Mouse (Mus musculus): Measurements from ENCODE around the gene Tmem254c.
"Not testable (repeated sequence)": the region's sequence is repeated elsewhere in the genome, so short reads cannot be mapped to it uniquely, and the experiment has no call there.

The Tmem254c gene

DNA sequence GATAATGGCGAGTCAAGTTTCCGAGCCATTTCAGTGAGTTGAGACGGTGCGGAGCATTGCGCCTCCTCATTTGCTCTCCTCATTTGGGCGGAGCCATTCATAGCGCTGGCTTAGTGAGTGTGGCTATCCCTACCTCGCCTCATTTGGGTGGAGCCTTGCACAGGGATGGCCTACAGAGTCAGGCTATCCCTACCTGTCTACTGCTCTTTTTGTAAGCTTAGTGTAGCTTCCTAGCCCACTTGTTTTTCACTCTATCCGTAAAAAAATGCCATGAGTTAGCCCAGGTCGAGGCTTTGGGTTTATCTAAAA, at the start of gene Tmem254c:
Gene Tmem254c (minus strand): TSS at position 31 of the 309 bp plus-strand sequence.
- DNase-seq (ENCODE audit: low spot score) = not testable (repeated sequence)

DNA sequence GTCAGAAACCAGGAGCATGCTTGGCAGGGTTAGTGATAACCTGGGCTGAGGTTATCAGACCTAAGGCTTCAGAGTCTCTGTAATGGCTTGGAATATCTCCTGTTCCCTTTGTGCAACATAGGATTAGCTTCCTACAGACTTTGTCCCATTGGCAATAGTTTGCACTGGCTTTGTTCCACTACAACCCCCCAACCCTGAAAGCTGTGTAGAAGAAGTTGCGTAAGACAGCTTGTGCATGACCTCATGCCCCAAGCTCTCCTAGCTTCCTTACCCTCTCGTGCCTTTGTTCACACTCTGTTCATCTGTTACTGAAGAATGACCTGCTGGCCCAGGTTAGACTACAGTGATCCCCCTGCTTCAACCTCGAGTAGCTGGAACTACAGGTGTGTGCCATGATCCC, 30.5 kb upstream of the Tmem254c start:
- not testable (repeated sequence) for DNase-seq (ENCODE audit: low spot score)

DNA sequence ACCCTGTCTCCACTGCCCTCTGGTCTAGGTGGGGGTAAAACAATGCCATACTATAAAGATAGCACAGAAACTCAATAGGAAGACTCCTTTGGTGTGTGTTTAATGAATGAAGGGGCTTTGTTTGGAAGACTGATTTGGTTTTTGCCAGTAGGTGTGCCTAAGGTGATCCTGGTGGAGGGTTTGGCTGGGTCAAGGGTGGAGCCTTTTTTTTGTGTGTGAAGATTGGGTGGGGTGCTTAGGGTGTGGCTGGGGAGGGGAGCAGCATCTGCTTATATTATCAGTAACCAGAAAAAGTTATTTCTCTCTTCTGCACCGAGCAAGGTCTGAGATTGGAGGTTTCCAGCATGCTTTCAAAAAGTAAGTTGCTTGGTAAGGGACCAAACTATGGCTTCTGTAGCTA, 14.8 kb upstream of the Tmem254c start, which contains the start of gene Cphx3:
Gene Cphx3 (plus strand): TSS at position 301 of the 400 bp plus-strand sequence.
- not testable (repeated sequence) for DNase-seq (ENCODE audit: low spot score)

DNA sequence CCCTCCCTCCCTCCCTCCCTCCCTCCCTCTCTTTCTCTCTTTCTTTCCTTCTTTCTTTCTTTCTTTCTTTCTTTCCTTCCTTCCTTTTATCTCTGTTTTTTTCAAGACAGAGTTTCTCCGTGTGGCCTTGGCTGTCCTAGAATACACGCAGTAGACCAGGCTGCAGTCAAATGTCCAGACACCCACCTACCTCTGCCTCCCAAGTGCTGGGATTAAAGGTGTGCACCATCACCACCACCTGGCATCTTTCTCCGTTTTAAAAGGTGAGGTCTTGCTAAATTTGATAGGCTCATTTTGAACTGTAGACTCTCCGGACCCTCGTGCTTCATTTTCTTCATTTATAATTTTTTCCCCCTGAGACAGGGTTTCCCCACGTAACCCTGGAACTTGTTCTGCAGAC, 14.1 kb upstream of the Tmem254c start, which contains the start of gene Cphx2:
Gene Cphx2 (plus strand): TSS at position 301 of the 400 bp plus-strand sequence.
- DNase-seq (ENCODE audit: low spot score) = not testable (repeated sequence)

DNA sequence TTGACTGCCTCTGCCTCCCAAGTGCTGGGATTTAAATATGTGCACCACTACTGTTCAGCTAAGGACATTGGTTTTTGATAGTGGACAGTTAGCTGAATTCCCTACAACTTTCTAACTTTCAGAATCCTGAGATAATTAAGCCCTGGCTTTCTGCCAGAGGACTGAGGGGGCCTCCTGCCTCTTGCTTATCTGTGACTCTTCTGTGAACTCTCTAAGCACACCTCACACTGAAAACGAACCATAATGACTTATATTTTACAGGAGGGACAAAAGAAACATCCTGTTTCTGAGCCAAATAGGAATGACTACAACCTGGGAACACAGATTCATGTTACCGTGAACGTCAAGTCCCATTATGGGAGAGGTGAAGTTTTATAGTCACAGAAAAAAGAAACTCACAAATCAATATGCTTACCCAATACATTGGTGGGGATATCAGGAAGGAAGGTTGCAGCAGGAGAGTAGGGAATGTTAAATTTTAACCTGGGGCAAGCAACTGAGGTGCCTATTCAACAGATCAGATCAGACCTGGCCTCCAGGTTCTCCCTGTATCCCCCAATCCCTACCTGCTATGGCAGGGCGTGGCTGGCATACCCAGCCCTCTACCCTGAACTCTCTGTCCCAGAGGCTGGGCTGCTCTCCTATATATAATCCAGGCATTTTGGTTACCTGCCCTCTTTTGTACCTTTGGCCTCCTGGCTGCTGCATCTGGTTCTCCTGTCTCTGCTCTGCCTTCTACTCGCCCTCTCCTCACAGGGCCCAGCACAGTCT, 9.7 kb upstream of the Tmem254c start:
- not testable (repeated sequence) for DNase-seq (ENCODE audit: low spot score)

DNA sequence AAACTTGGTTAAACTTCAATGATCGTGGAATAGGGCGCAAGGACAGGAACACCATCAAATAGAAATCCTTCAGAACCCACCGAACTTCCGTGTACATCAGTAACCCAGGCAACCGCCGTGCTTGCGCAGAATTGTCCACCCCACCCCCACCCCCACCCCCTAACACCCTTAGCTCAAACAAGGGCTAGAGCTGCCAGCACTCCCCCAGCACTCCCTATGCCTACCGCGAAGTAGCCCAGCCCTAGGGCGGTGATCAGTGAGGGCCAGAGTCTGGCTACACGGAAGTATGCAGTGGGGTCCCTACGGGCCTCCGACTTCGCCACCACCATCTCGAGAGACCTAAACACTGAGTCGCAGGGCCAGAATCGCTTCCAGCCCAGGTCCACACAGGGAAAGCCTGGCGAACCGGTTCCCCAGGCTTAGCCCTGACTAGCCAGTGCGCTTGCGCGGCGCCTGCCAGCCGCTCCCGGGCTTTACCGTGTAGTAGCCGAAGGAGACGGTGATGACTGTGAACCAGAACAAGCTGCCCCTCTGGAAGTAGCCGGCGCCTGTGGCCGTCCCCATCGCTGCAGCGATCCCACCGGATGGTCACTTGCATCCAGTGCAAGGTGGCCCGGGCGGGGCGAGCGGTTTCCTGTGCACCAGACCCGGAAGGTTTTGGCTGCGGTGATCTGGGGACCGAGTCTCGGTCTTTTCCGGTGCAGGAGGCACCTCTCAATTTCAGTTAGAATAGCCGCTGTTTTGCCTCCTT, 406 bp downstream of the Tmem254c start:
- DNase-seq (ENCODE audit: low spot score) = not testable (repeated sequence)

- DNase-seq (ENCODE audit: low spot score) = not testable (repeated sequence)
Measured at GRCm38 (mm10) chr14:26059362-26059761, 7.8 kb downstream of the Tmem254c start.

- DNase-seq (ENCODE audit: low spot score) = not testable (repeated sequence)
Measured at GRCm38 (mm10) chr14:26058184-26058583, 9.0 kb downstream of the Tmem254c start.

DNA sequence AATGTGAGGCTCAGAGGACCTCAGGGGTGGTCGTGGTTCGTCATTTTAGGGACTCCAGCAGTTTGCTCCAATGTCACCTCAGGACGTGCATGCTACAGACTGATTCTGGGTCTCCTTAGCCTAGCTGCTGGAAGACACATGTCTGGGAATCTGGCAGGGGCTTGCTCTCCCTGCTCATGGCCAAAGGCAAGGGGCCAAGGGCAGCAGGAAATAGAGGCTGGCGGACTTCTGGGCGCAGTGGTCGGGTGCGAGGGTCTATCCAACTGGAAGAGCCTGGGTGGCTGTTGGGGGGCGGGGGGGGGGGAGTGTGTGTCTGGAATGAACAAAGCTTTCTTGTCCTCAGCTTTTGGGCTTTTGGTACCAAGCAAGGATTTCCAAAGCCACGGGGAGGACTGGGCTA, 18.4 kb downstream of the Tmem254c start:
- DNase-seq (ENCODE audit: low spot score) = not testable (repeated sequence)

DNA sequence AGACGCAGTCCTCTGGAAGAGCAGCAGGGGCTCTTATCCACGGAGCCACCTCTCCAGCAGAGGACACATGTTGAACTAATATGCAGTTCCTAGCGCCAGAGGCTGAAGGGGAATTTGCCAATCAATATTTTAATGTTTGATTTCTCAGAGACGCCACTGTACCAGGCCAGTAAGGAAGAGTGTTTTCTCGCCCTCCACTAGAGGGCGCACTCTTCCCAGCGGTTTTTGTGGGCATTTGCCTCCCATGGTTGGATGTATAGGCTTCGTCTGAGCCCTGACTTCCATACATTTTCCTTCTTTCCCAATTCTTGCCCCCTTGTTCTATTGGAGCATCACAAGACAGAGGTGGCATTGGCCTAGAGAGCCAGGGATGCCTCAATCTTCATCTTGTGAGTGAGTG, 20.1 kb downstream of the Tmem254c start:
- not testable (repeated sequence) for DNase-seq (ENCODE audit: low spot score)

- not testable (repeated sequence) for DNase-seq (ENCODE audit: low spot score)
Measured at GRCm38 (mm10) chr14:26045007-26045406, 22.1 kb downstream of the Tmem254c start.

GRCm38 (mm10) chr14:26042611-26043010, 24.5 kb downstream of the Tmem254c start, which contains the start of gene Gm9780:
TSS of gene Gm9780 (minus strand) at chr14:26042711.
- DNase-seq (ENCODE audit: low spot score) = not testable (repeated sequence)

DNA sequence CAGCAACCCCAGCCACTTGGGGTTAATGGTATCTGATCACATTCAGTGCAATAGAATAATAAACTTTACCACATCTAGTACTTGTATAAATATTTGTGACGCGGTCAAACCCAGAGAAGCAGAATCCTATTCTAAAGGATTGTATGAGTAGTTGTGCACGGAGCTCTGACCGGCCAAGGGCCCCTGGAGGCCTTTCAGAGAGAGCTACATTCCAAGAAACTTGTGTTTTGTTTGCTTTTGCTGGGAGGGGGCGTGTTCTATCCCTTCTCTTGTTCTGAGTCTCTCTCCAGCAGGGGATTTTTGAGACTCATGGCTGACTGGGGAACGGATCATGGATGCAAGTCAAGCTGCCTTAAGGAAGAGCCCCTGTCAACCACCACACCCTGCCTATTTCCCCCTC, 31.7 kb downstream of the Tmem254c start:
- not testable (repeated sequence) for DNase-seq (ENCODE audit: low spot score)

DNA sequence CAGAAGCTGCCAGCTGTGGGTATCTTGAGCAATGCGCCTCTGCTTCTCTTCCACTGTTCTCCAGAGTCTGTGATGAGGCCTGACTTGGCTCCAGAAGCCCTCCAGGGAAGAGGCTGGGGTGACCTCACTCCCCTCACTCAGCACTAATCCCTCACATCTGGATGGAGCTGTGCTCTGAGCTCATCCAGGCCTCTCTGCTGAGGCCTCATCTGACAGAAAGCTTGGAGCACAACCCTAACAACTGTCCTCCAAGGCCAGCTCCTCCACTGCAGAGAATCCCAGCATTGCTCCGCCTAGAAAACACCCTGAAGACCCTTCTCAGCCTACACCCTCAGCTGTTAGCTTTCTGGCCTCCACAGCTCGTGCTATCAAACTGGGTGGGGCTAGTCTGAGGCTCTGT, 32.8 kb downstream of the Tmem254c start:
- DNase-seq (ENCODE audit: low spot score) = not testable (repeated sequence)

- DNase-seq (ENCODE audit: low spot score) = not testable (repeated sequence)
Measured at GRCm38 (mm10) chr14:26025653-26026052, 41.5 kb downstream of the Tmem254c start.

GRCm38 (mm10) chr14:26022831-26023230, 44.3 kb downstream of the Tmem254c start:
- DNase-seq (ENCODE audit: low spot score) = not testable (repeated sequence)

GRCm38 (mm10) chr14:26021555-26021954, 45.6 kb downstream of the Tmem254c start:
- DNase-seq (ENCODE audit: low spot score) = not testable (repeated sequence)

GRCm38 (mm10) chr14:26016414-26016813, 50.7 kb downstream of the Tmem254c start:
- DNase-seq (ENCODE audit: low spot score) = not testable (repeated sequence)

Measured in ovary, postnatal 10 days (tissue).